ENCODE assay signal across 9 mouse cellular contexts in the genomic region with DNA sequence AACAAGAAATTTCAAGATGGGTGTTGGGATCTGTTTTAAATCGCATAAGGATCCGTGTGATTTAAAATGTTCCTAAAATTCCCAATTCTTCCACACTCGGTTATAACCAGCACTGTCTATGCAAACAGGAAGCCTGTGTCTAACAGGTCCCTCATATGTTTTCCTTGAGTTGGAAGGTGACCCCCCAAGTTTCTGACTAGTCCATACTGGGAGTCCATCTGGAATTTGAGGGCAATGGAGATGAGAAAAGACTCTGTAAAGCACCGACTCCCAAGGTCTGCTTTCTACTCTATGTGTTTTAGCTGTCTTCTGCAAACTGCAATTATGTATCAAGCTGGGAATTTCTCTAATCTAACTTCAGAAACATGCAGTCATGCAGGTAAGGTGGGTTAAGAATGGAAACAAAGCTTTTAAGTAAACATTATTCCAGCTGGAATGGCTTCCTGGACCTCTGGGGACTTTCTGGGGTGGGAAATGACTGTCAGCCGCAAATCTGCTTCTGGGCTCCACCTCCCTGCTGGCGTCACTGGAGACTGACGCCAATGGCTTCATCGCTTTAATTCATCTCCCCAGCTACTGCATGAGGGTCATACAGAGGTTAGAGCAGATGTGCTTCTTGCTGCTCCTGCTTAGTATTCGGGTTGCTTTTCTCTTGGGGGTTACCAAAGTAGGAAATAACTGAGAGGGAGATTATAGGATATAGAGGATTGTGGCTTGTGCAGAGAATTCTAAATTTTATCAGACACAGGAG. TPM values are rescaled to one million over a fixed set of nuclear protein-coding genes. Genes with fewer than 3 reads are reported as not detected.
DNase-seq lines count a peak whose midpoint lies in the region; ATAC-seq and TF ChIP-seq lines count a peak whose summit lies in the region.
"Had no signal": no experiment of that assay in that cellular context is flagged by ENCODE, and none has a peak within 500 bp of the region (broad histone marks: within the 10 kb centered on the region; RNA-seq: fewer than 3 reads in every experiment).

No protein-coding gene starts in this region.

- H3K4me1 ChIP-seq in kidney, adult 2 months (ENCODE audit: control insufficient read depth, insufficient read depth, low read length), result no peaks in the 10 kb centered on the region
- H3K4me1 ChIP-seq in hindbrain, embryonic 16.5 days (ENCODE audit: control insufficient read depth, insufficient read depth, low read depth, low read length), result peaks cover 3% of the 10 kb centered on the region
- no peaks in the 10 kb centered on the region for H3K4me1 ChIP-seq in cerebellum, adult 2 months (ENCODE audit: control insufficient read depth, insufficient read depth, low read length)

- no peaks in the 10 kb centered on the region for H3K27me3 ChIP-seq in kidney, adult 2 months (replicated peaks; ENCODE audit: control insufficient read depth, insufficient read depth, low read length)
- no peaks in the 10 kb centered on the region for H3K27me3 ChIP-seq in hindbrain, embryonic 16.5 days (replicated peaks; ENCODE audit: control insufficient read depth, insufficient read depth, low read length)
- no peaks in the 10 kb centered on the region for H3K27me3 ChIP-seq in cerebellum, adult 2 months (ENCODE audit: control insufficient read depth, insufficient read depth, low read length)

- DNase-seq in kidney, adult 2 months, result peak; percentile 17
- no peak for DNase-seq in kidney, adult 9 months
- DNase-seq in gastrocnemius, postnatal 14 days, result peak; percentile 48
- peak; percentile 49 for DNase-seq in neural tube, embryonic 10.5 days (ENCODE audit: extremely low spot score, low spot score)
- no peak for DNase-seq in layer of hippocampus, adult 2 months (ENCODE audit: low spot score in 2 of 2)
- DNase-seq in cerebellum, adult 2 months, result no peak
- no peak for DNase-seq in cerebellum, adult 18-20 months

- intact Hi-C loops in gastrocnemius, postnatal 14 days (cut with DNase I; ENCODE audit: low total_unique reads), result no loop called here

- no peak overlapping the region for H3K4me3 ChIP-seq in kidney, adult 2 months (ENCODE audit: insufficient read depth, low read depth, low read length)
- H3K4me3 ChIP-seq in hindbrain, embryonic 16.5 days (ENCODE audit: low read length), result no peak overlapping the region
- no peak overlapping the region for H3K4me3 ChIP-seq in layer of hippocampus, adult 2 months
- no peak overlapping the region for H3K4me3 ChIP-seq in cerebellum, adult 2 months (replicated peaks; ENCODE audit: insufficient read depth, low read depth, low read length)

- no peak overlapping the region for H3K9ac ChIP-seq in hindbrain, embryonic 16.5 days (ENCODE audit: low read depth, low read length)

- peak; percentile 70 for ATAC-seq in hindbrain, embryonic 16.5 days

- 40% methylated on average over 9 of the region's 9 CpGs for WGBS in kidney, adult 2 months
- 41% methylated on average over 9 of the region's 9 CpGs for WGBS in hindbrain, embryonic 16.5 days
- WGBS in cerebellum, adult 2 months, result 46% methylated on average over 9 of the region's 9 CpGs

- no peak for TF ChIP-seq POLR2A in kidney, adult 2 months (IDR thresholded peaks at IDR 0.05; ENCODE audit: low read depth, low read length)
- no peak for TF ChIP-seq POLR2A in cerebellum, adult 2 months (IDR thresholded peaks at IDR 0.05; ENCODE audit: borderline replicate concordance, insufficient read depth, low read length)

- H3K4me2 ChIP-seq in hindbrain, embryonic 16.5 days (ENCODE audit: low read length), result peak overlapping the region; percentile 23

- H3K9me3 ChIP-seq in hindbrain, embryonic 16.5 days (ENCODE audit: control insufficient read depth, low read length), result no peaks in the 10 kb centered on the region

- no peak for TF ChIP-seq CTCF in kidney, adult 2 months (conservative IDR thresholded peaks at IDR 0.05; ENCODE audit: insufficient read depth, insufficient read length, low read depth, low read length)
- TF ChIP-seq CTCF in layer of hippocampus, adult 2 months (conservative IDR thresholded peaks at IDR 0.05), result no peak
- no peak for TF ChIP-seq CTCF in cerebellum, adult 2 months (IDR thresholded peaks at IDR 0.05; ENCODE audit: borderline replicate concordance, insufficient read depth, low read depth, low read length)

- H3K27ac ChIP-seq in kidney, adult 2 months (ENCODE audit: insufficient read depth, low read depth, low read length), result no peak overlapping the region
- no peak overlapping the region; the same call in 1 of the 2 replicates for H3K27ac ChIP-seq in hindbrain, embryonic 16.5 days (ENCODE audit: low read depth, low read length)
- no peak overlapping the region for H3K27ac ChIP-seq in layer of hippocampus, adult 2 months
- H3K27ac ChIP-seq in cerebellum, adult 2 months (ENCODE audit: insufficient read depth, low read length), result no peak overlapping the region

- H3K36me3 ChIP-seq in kidney, adult 2 months (ENCODE audit: control insufficient read depth, insufficient read depth, low read length), result no peaks in the 10 kb centered on the region
- H3K36me3 ChIP-seq in hindbrain, embryonic 16.5 days (ENCODE audit: control insufficient read depth, insufficient read depth, low read length), result no peaks in the 10 kb centered on the region

RNA-seq across cellular contexts. Expression of a gene that starts 25.7 kb away (rescaled TPM):
- polyA plus RNA-seq in kidney, adult 2 months (2012; rRNA removed), result 5.7 and 6.9 TPM in 2 replicates
- total RNA-seq in gastrocnemius, postnatal 14 days (2021), result not detected
- 3.7 and 4.5 TPM in 2 replicates for polyA plus RNA-seq in hindbrain, embryonic 16.5 days (2015; fragmentation: Nextera tagmentation; extraction: Ambion mirVana)
- 10 to 100 TPM; 14.3 to 14.8 TPM for total RNA-seq in layer of hippocampus, adult 2 months (2021)
- 2.4 and 3.4 TPM in 2 replicates for polyA plus RNA-seq in cerebellum, adult 2 months (2012; rRNA removed)
- total RNA-seq: common myeloid progenitor, adult 5-6 weeks had no signal

Comparison
In these comparisons a context has a peak if more than half of its experiments do, and no peak if none do; other contexts are left out.
1. DNase-seq: peak in kidney, adult 2 months (single experiment), gastrocnemius, postnatal 14 days (single experiment) and neural tube, embryonic 10.5 days (single experiment); none in kidney, adult 9 months (single experiment), layer of hippocampus, adult 2 months (0 of 2), cerebellum, adult 2 months (0 of 2) and cerebellum, adult 18-20 months (0 of 2).